Mouse (Mus musculus) liver, postnatal 0 days (tissue): ENCODE measurements at regions not wholly inside any gene's neighbourhood (a gene's known extent, or its start where the extent isn't known, plus 50 kb on each side); places are given as distances from the start of the nearest gene placed in this dataset.

ENCODE experiments used
- ATAC-seq: fragments of 200-750 bp; cut with Nextera tagmentation; 2 replicates; pipeline ENCODE4 v1.8.0; 2017; ENCODE audit warnings: mild to moderate bottlenecking, moderate library complexity
- DNase-seq: peaks from one replicate; pipeline ENCODE4 v3.0.0-alpha.2; 2016
- H3K27ac ChIP-seq: fragments of 300-500 bp; sonication (generic); 2 replicates; pipeline ENCODE4 v1.5.1; 2014; ENCODE audit warnings: antibody characterized with exemption, moderate library complexity, mild to moderate bottlenecking, low read depth
- H3K27me3 ChIP-seq: fragments of 300-500 bp; sonication (generic); 2 replicates; pipeline ENCODE4 v1.6.1; 2014; ENCODE audit warnings: low read length, control low read depth, mixed read lengths; ENCODE audit not compliant: insufficient read depth
- H3K36me3 ChIP-seq: fragments of 300-500 bp; sonication (generic); replicated peaks from 2 replicates; pipeline ENCODE4 v1.6.1; 2014; ENCODE audit warnings: mild to moderate bottlenecking, control low read depth, low read length, moderate library complexity, mixed read lengths; ENCODE audit not compliant: insufficient read depth
- H3K4me1 ChIP-seq: fragments of 300-500 bp; sonication (generic); 2 replicates; pipeline ENCODE4 v1.6.1; 2014; ENCODE audit warnings: antibody characterized with exemption, mild to moderate bottlenecking, control low read depth; ENCODE audit not compliant: insufficient read depth
- H3K4me2 ChIP-seq: fragments of 300-500 bp; sonication (generic); 2 replicates; pipeline ENCODE4 v1.6.1; 2014; ENCODE audit warnings: low read depth, mild to moderate bottlenecking, low read length, moderate library complexity, mixed read lengths
- H3K4me3 ChIP-seq: fragments of 300-500 bp; sonication (generic); 2 replicates; pipeline ENCODE4 v1.5.1; 2014; ENCODE audit warnings: low read depth, low read length
- H3K9ac ChIP-seq: fragments of 300-500 bp; sonication (generic); replicated peaks from 2 replicates; pipeline ENCODE4 v1.6.1; 2014; ENCODE audit warnings: mild to moderate bottlenecking, moderate library complexity
- H3K9me3 ChIP-seq: fragments of 300-500 bp; sonication (generic); 2 replicates; pipeline ENCODE4 v1.6.1; 2016; ENCODE audit warnings: mild to moderate bottlenecking, control low read depth, low read length, mixed read lengths
- CTCF ChIP-seq: sonication (generic); IDR thresholded peaks from 2 replicates; pipeline ENCODE4 v1.5.1; 2016; ENCODE audit warnings: antibody characterized with exemption, low read depth
- EP300 ChIP-seq: IDR thresholded peaks from 2 replicates; pipeline ENCODE4 v1.6.1; 2016; ENCODE audit warnings: antibody characterized with exemption, low read depth, mild to moderate bottlenecking
- WGBS: fragments of 180-500 bp; shearing (Covaris S2); extraction: QIAGEN DNeasy Blood & Tissue Kit; methylation state at CpG from one replicate; pipeline ENCODE4 v1.1.7; 2014; ENCODE audit not compliant: insufficient replicate concordance; 5-methylcytosine and 5-hydroxymethylcytosine counted together

- Histone ChIP-seq H3K4me3 (no peak overlapping the region), H3K9ac (no peak overlapping the region), H3K27ac (no peak overlapping the region), H3K36me3 (no peaks in the 10 kb centered on the region), H3K9me3 (no peaks in the 10 kb centered on the region), H3K27me3 (no peaks in the 10 kb centered on the region), H3K4me1 (no peaks in the 10 kb centered on the region), H3K4me2 (no peak overlapping the region)
- TF ChIP-seq CTCF, result no peak
- TF ChIP-seq EP300, result no peak
- no peak for DNase-seq
- 72% methylated on average over 2 of the region's 2 CpGs for WGBS
- no peak for ATAC-seq
Observed at GRCm38 (mm10) chr15:52836896-52837295, 1047.8 kb upstream of the Gm7489 start.

DNA sequence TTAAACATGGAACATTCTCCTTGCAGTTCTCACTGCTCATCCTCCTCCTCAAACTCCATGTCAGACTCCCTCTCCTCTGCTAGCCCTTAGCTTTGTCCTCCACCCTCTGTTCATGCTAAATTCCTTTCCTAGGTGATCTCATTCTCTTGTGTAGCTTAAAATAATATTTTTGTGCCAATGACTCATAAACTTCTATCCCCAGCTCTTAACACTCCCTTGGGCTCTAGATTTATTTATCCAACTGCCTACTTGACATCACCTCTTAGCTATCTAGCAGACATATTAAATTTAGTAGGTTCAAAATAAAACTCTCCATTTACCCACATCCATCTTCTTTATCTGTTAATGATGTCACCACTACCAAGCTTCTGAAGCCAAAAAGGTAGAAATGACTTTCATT is 1036.6 kb upstream of the Gm7489 start:
- DNase-seq (no peak), ATAC-seq (no peak)
- no peak overlapping the region for H3K4me3 ChIP-seq
- no peak overlapping the region for H3K27ac ChIP-seq
- no peaks in the 10 kb centered on the region for H3K27me3 ChIP-seq
- H3K4me2 ChIP-seq, result no peak overlapping the region
- H3K36me3 ChIP-seq, result no peaks in the 10 kb centered on the region
- TF ChIP-seq CTCF (no peak), EP300 (no peak)
- H3K9ac ChIP-seq, result no peak overlapping the region
- H3K9me3 ChIP-seq, result no peaks in the 10 kb centered on the region
- H3K4me1 ChIP-seq, result no peaks in the 10 kb centered on the region

DNA sequence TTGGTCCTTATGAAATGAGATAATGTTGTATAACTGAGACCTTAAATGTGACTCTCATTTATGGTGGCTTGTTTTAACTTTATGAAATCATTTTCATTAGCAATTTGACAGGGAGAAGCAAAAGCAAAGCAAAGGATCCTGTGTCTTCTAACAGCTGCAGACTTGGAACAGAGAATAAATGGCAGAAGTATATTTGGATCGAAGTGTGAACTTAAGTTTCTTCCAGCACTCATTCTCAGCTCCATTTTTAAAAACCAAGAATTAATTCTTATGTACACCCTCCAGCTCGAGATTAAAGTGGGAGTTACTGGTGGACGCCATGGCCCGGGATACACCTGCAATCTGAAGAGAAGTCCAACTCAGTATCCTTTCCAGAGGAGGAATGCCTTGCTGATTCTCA is 1026.0 kb upstream of the Gm7489 start:
- H3K27me3 ChIP-seq, result no peaks in the 10 kb centered on the region
- WGBS, result 73% methylated on average over 4 of the region's 4 CpGs
- no peak for ATAC-seq
- H3K4me1 ChIP-seq, result no peaks in the 10 kb centered on the region
- no peak overlapping the region for H3K9ac ChIP-seq
- no peak for TF ChIP-seq CTCF
- TF ChIP-seq EP300, result no peak
- H3K4me3 ChIP-seq, result no peak overlapping the region
- H3K27ac ChIP-seq, result no peak overlapping the region
- H3K9me3 ChIP-seq, result no peaks in the 10 kb centered on the region
- H3K4me2 ChIP-seq, result no peak overlapping the region
- H3K36me3 ChIP-seq, result no peaks in the 10 kb centered on the region
- no peak for DNase-seq

- Histone ChIP-seq H3K4me3 (no peak overlapping the region), H3K9me3 (no peaks in the 10 kb centered on the region), H3K4me2 (no peak overlapping the region), H3K36me3 (no peaks in the 10 kb centered on the region), H3K4me1 (no peaks in the 10 kb centered on the region), H3K27me3 (no peaks in the 10 kb centered on the region), H3K27ac (no peak overlapping the region), H3K9ac (no peak overlapping the region)
- ATAC-seq, result no peak
- TF ChIP-seq CTCF, result no peak
- no peak for TF ChIP-seq EP300
- no peak for DNase-seq
- WGBS, result 74% methylated on average over 4 of the region's 4 CpGs
Observed at GRCm38 (mm10) chr15:52863494-52863893, 1021.2 kb upstream of the Gm7489 start.

DNA sequence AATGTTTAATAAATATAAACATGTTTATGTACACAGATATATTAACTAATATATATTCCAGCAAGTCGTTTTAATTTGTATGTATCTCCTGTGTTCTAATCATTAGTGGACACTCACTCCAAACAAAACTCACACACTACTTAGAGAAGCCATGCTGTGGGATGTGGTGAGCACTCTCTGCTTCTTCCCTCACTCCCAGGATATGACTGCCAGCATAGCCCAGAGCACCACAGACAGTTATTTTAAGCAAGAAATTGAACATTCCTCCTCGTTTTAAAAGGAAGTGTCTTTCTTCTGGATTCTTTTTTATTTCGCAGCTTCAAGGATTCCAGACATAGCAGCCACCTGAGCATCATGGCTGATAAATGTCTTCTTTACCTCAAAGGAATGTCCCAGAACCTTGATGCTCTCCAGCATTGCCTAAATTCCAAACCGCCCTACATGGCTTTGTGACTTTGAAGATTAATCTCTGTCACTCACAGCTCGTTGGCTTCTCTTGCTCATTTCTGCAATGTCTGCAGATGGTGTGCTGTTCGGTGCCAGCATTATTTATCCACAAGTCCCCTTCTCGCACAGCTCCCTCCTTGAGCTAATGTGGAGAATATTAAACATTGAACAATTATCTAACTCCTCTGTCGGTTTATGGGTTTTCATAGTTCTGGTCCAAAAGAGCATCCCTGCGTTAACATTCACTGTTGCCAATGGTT is 992.3 kb upstream of the Gm7489 start:
- Histone ChIP-seq H3K9ac (no peak overlapping the region), H3K4me3 (no peak overlapping the region), H3K27me3 (no peaks in the 10 kb centered on the region), H3K4me2 (no peak overlapping the region), H3K9me3 (no peaks in the 10 kb centered on the region), H3K36me3 (no peaks in the 10 kb centered on the region), H3K4me1 (no peaks in the 10 kb centered on the region), H3K27ac (no peak overlapping the region)
- TF ChIP-seq EP300, result no peak
- no peak for TF ChIP-seq CTCF
- ATAC-seq, result no peak
- DNase-seq, result no peak
- 69% methylated on average over 9 of the region's 9 CpGs for WGBS

- Histone ChIP-seq H3K4me1 (no peaks in the 10 kb centered on the region), H3K4me3 (no peak overlapping the region), H3K4me2 (no peak overlapping the region), H3K9ac (no peak overlapping the region), H3K27ac (no peak overlapping the region), H3K9me3 (no peaks in the 10 kb centered on the region), H3K27me3 (no peaks in the 10 kb centered on the region), H3K36me3 (no peaks in the 10 kb centered on the region)
- DNase-seq (no peak), ATAC-seq (no peak)
- 67% methylated on average over 1 of the region's 1 CpGs for WGBS
- TF ChIP-seq EP300, result no peak
- TF ChIP-seq CTCF, result no peak
Observed at GRCm38 (mm10) chr15:52898107-52898506, 986.6 kb upstream of the Gm7489 start.

DNA sequence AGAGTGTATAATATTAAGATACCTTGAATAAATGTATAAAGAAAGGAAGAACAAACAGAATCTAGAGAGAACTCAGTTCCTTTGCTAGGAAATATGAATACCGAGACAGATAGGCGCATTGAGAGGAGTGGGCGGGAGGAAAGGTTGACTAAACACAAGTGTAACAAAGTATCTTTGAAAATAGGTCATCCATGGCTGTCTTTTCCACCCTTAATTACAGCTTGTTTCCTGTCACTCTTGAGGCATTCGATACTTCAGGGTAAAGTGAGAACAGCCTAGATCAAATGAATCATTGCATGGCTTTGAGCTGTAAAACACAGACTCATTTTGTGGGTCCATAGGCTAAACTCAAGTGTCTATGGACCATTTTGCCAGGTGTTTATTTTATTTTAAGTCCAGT is 985.3 kb upstream of the Gm7489 start:
- DNase-seq (no peak), ATAC-seq (no peak)
- Histone ChIP-seq H3K27me3 (no peaks in the 10 kb centered on the region), H3K4me1 (no peaks in the 10 kb centered on the region), H3K9me3 (no peaks in the 10 kb centered on the region), H3K4me3 (no peak overlapping the region), H3K27ac (no peak overlapping the region), H3K36me3 (no peaks in the 10 kb centered on the region), H3K9ac (no peak overlapping the region), H3K4me2 (no peak overlapping the region)
- TF ChIP-seq EP300 (no peak), CTCF (no peak)
- WGBS, result 59% methylated on average over 4 of the region's 4 CpGs
